Mouse (Mus musculus) E14TG2a.4 (cell line): ENCODE results near the gene Nrxn3.

ENCODE experiments used
- H3K27me3 ChIP-seq: 2 replicates; pipeline ENCODE4 v1.6.1; 2014; ENCODE audit warnings: low read length, control low read depth; ENCODE audit not compliant: insufficient read depth
- H3K36me3 ChIP-seq: 2 replicates; pipeline ENCODE4 v1.6.1; 2014; ENCODE audit warnings: low read length, control low read depth; ENCODE audit not compliant: insufficient read depth
- H3K4me1 ChIP-seq: replicated peaks from 2 replicates; pipeline ENCODE4 v1.6.1; 2014; ENCODE audit warnings: low read depth, low read length, control low read depth
- H3K4me3 ChIP-seq: replicated peaks from 2 replicates; pipeline ENCODE4 v1.5.1; 2014; ENCODE audit warnings: mild to moderate bottlenecking, low read length
- H3K9me3 ChIP-seq: 2 replicates; pipeline ENCODE4 v1.6.1; 2014; ENCODE audit warnings: low read length, control low read depth
- CTCF ChIP-seq: conservative IDR thresholded peaks from 2 replicates; pipeline ENCODE4 v1.5.1; 2014; ENCODE audit warnings: low read length
- NANOG ChIP-seq: IDR thresholded peaks from 2 replicates; pipeline ENCODE4 v1.6.1; 2014; ENCODE audit warnings: borderline replicate concordance, low read length, mixed read lengths
- POU5F1 ChIP-seq: IDR thresholded peaks from 2 replicates; pipeline ENCODE4 v1.6.1; 2014; ENCODE audit warnings: low read length, borderline replicate concordance

The Nrxn3 gene

GRCm38 (mm10) chr12:90332459-90332858 lies 1609.8 kb downstream of the Nrxn3 start:
- Histone ChIP-seq H3K36me3 (no peaks in the 10 kb centered on the region), H3K9me3 (no peaks in the 10 kb centered on the region), H3K4me3 (no peak overlapping the region), H3K4me1 (no peaks in the 10 kb centered on the region), H3K27me3 (no peaks in the 10 kb centered on the region)
- TF ChIP-seq CTCF (no peak), POU5F1 (no peak), NANOG (no peak)

DNA sequence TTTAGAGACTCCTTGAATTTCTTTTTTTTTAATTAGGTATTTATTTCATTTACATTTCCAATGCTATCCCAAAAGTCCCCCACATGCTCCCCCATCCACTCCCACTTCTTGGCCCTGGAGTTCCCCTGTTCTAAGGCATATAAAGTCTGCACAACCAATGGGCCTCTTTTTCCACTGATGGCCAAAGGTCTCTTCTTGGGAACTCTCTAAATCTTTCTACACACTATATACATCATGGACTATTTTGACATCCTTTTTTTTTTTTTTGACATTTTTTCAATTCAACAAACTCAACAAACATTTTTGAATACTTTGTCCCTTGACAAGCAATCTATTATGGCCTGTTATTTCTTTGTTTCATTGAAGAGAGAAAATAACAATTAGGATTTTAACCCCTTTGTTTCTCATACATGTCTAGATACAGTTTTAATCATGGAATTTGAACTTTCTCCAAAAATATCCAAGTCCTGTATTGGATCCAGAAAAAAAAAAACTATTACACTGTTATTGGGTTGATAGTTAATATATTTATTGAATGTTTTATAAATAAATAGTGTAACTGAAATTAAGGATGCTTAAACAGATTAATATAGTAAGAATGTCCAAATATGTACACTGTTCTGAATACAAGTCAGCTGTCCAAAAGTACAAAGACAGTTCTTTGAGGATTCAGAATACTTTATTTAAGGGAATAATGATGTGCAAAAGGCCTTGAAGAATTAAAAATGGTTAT lies 1615.0 kb downstream of the Nrxn3 start:
- no peaks in the 10 kb centered on the region for H3K4me1 ChIP-seq
- H3K27me3 ChIP-seq, result no peaks in the 10 kb centered on the region
- H3K4me3 ChIP-seq, result no peak overlapping the region
- H3K9me3 ChIP-seq, result no peaks in the 10 kb centered on the region
- TF ChIP-seq POU5F1 (no peak), CTCF (no peak), NANOG (no peak)
- no peaks in the 10 kb centered on the region for H3K36me3 ChIP-seq

GRCm38 (mm10) chr12:90338229-90338557 lies 1615.5 kb downstream of the Nrxn3 start:
- H3K4me3 ChIP-seq, result no peak overlapping the region
- no peak for TF ChIP-seq CTCF
- no peak for TF ChIP-seq NANOG
- TF ChIP-seq POU5F1, result no peak
- no peaks in the 10 kb centered on the region for H3K36me3 ChIP-seq
- no peaks in the 10 kb centered on the region for H3K27me3 ChIP-seq
- H3K4me1 ChIP-seq, result no peaks in the 10 kb centered on the region
- H3K9me3 ChIP-seq, result no peaks in the 10 kb centered on the region
